Mouse (Mus musculus) neural tube, embryonic 14.5 days (tissue): ENCODE measurements at regions not wholly inside any gene's neighbourhood (a gene's known extent, or its start where the extent isn't known, plus 50 kb on each side); places are given as distances from the start of the nearest gene placed in this dataset.

Experiments
- ATAC-seq: fragments of 200-750 bp; cut with Nextera tagmentation; 2 replicates; pipeline ENCODE4 v1.8.0; 2017; ENCODE audit warnings: low read depth, mild to moderate bottlenecking, moderate TSS enrichment, moderate library complexity
- H3K27ac ChIP-seq: fragments of 300-500 bp; sonication (generic); 2 replicates; pipeline ENCODE4 v1.5.1; 2014; ENCODE audit warnings: low read depth, mild to moderate bottlenecking, control low read depth, low read length, moderate library complexity, mixed read lengths
- H3K27me3 ChIP-seq: fragments of 300-500 bp; sonication (generic); 2 replicates; pipeline ENCODE4 v1.6.1; 2014; ENCODE audit warnings: low read length; ENCODE audit not compliant: control insufficient read depth, insufficient read depth
- H3K36me3 ChIP-seq: fragments of 300-500 bp; sonication (generic); 2 replicates; pipeline ENCODE4 v1.6.1; 2014; ENCODE audit warnings: low read length, mixed read lengths; ENCODE audit not compliant: control insufficient read depth, insufficient read depth
- H3K4me1 ChIP-seq: fragments of 300-500 bp; sonication (generic); 2 replicates; pipeline ENCODE4 v1.6.1; 2014; ENCODE audit warnings: low read length; ENCODE audit not compliant: control insufficient read depth, insufficient read depth
- H3K4me2 ChIP-seq: fragments of 300-500 bp; sonication (generic); 2 replicates; pipeline ENCODE4 v1.6.1; 2014; ENCODE audit warnings: mild to moderate bottlenecking, low read depth, low read length, control low read depth
- H3K4me3 ChIP-seq: fragments of 300-500 bp; sonication (generic); 2 replicates; pipeline ENCODE4 v1.5.1; 2014; ENCODE audit warnings: low read depth, low read length, control low read depth, mixed read lengths
- H3K9ac ChIP-seq: fragments of 300-500 bp; sonication (generic); replicated peaks from 2 replicates; pipeline ENCODE4 v1.6.1; 2014; ENCODE audit warnings: low read depth, mild to moderate bottlenecking, control low read depth, low read length, mixed read lengths
- H3K9me3 ChIP-seq: fragments of 300-500 bp; sonication (generic); 2 replicates; pipeline ENCODE4 v1.6.1; 2016; ENCODE audit warnings: low read length; ENCODE audit not compliant: control insufficient read depth
- WGBS: fragments of 180-500 bp; shearing (Covaris S2); extraction: QIAGEN DNeasy Blood & Tissue Kit; methylation state at CpG from one replicate; pipeline ENCODE4 v1.1.7; 2014; 5-methylcytosine and 5-hydroxymethylcytosine counted together

DNA sequence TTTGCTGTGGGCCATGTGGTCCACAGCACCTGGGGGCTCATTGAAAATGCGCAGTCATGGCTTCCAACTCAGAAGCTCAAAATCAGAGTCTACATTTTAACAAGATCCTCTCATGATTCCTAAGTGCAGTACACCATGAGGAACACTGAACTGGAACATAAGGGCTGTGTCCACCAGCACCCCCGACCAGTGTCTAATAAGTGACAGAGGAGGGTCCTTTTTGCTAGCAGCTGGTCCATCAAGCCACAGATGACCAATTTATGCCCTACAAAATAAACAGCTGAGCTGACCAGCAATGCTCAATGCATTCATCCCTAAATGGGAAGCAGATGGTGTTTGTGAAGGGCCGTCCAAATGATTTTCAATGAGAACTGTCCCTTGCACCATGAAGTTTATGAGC lies 1478.7 kb upstream of the Lrrc6 start:
- Histone ChIP-seq H3K4me2 (no peak overlapping the region), H3K27me3 (no peaks in the 10 kb centered on the region), H3K36me3 (no peaks in the 10 kb centered on the region), H3K9me3 (no peaks in the 10 kb centered on the region), H3K4me1 (no peaks in the 10 kb centered on the region), H3K27ac (no peak overlapping the region), H3K4me3 (no peak overlapping the region), H3K9ac (no peak overlapping the region)
- WGBS = 59% methylated on average over 3 of the region's 3 CpGs
- no peak for ATAC-seq

DNA sequence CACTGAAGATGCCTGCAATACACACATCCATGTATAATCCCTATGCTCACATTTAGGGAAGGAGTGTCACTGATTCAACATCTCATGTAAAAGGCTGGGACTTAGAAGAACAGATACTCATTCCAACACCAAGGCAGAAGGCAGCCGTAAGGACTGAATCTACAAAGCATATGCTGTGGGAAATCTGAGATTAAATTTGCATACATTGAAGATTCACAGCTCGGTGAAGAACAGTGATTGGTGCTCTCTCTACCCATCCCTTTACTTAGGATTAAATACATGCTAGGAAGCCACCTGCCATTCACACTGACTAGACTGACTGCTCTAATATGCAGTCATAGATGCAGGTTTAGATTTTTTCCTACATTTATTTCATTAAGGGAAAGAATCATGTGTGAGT lies 1476.5 kb upstream of the Lrrc6 start:
- Histone ChIP-seq H3K9ac (no peak overlapping the region), H3K27ac (no peak overlapping the region), H3K4me1 (no peaks in the 10 kb centered on the region), H3K4me2 (no peak overlapping the region), H3K9me3 (no peaks in the 10 kb centered on the region), H3K27me3 (no peaks in the 10 kb centered on the region), H3K36me3 (no peaks in the 10 kb centered on the region), H3K4me3 (no peak overlapping the region)
- ATAC-seq = no peak
- 78% methylated on average over 2 of the region's 2 CpGs for WGBS

DNA sequence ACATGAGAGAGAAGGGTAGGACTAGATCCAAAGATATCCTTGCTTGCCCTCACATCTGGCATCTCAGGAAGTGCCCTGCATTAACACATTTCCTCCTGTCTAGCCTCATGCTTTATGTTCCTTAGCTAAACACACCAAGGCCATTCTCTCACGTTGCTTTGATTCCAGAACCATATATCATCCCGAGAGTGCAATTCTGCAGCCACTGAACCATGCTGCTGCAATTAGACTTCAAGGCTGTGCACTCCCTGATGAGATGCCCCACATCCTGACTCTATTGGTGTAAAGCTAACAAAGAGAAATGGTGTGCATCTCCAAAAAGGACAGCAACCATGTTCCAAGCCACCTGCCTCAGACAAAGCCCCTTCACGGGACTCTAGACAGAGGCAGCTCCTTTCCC lies 1471.3 kb upstream of the Lrrc6 start:
- no peaks in the 10 kb centered on the region for H3K27me3 ChIP-seq
- H3K4me1 ChIP-seq = no peaks in the 10 kb centered on the region
- no peak overlapping the region for H3K4me2 ChIP-seq
- no peak overlapping the region for H3K9ac ChIP-seq
- peak; percentile 81; the same call in 1 of the 2 replicates for ATAC-seq
- no peaks in the 10 kb centered on the region for H3K9me3 ChIP-seq
- 8% methylated on average over 3 of the region's 3 CpGs for WGBS
- no peak overlapping the region; the same call in 1 of the 2 replicates for H3K27ac ChIP-seq
- no peaks in the 10 kb centered on the region for H3K36me3 ChIP-seq
- H3K4me3 ChIP-seq = no peak overlapping the region

DNA sequence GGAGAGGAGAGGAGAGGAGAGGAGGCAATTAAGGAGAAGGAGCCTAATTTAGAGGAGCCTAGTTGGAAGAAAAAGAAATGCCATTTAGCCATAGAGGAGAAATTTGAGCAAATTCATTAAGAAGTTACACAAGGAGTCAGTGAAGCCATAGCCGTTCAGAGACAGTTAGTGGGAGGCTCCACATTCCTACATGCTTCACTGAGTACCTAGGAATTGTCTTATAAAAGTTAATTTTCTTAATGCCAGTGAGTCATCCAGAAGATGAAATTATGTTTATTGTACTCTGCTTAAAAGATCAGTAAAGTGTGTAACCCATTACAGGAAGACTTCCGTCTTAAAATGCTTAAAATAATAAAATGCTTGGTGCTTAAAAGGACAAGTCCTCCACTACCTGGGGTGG lies 1453.5 kb upstream of the Lrrc6 start:
- 73% methylated on average over 2 of the region's 2 CpGs for WGBS
- no peak overlapping the region for H3K4me2 ChIP-seq
- no peak for ATAC-seq
- no peak overlapping the region for H3K27ac ChIP-seq
- H3K9ac ChIP-seq = no peak overlapping the region
- H3K4me1 ChIP-seq = no peaks in the 10 kb centered on the region
- no peak overlapping the region for H3K4me3 ChIP-seq
- no peaks in the 10 kb centered on the region for H3K9me3 ChIP-seq
- H3K27me3 ChIP-seq = no peaks in the 10 kb centered on the region
- no peaks in the 10 kb centered on the region for H3K36me3 ChIP-seq

DNA sequence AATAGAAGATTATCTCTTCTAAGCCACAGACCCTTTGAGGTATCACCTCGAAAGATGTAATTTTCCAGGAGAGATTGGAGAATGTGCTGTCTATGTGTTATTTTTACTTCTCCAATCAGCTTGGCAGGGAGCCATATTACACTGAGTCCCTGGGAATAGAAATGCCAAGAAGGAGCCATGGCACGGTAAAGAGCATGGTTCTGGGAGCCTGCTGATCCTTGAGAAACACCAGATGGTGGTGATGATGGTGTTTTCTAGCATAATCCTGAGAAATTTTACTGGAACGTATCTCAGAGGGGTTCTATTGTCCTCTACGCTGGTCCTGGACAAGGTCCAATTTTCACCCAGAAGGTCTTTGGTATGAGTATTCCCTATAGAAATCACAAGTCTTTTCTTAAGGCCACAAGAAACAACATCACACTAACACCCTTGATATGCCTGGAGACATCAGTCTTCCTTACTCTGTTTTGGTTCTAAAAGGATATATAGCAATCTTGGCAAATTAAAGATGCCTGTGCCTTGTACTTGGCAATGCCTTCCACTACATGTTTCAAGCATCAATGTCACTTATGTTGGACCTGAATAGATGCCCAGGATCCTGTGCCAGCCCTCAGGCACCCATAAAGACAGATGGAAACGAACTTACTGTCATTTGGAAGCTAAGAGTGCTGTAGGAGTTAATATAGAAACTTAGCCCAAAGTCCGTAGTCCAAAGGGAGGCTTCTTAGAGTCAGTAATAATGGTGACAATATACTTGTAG lies 1449.8 kb upstream of the Lrrc6 start:
- H3K4me2 ChIP-seq = no peak overlapping the region
- H3K27me3 ChIP-seq = no peaks in the 10 kb centered on the region
- WGBS = 76% methylated on average over 6 of the region's 6 CpGs
- no peak overlapping the region for H3K27ac ChIP-seq
- H3K9ac ChIP-seq = no peak overlapping the region
- H3K36me3 ChIP-seq = no peaks in the 10 kb centered on the region
- H3K9me3 ChIP-seq = no peaks in the 10 kb centered on the region
- no peaks in the 10 kb centered on the region for H3K4me1 ChIP-seq
- ATAC-seq = no peak
- H3K4me3 ChIP-seq = no peak overlapping the region

DNA sequence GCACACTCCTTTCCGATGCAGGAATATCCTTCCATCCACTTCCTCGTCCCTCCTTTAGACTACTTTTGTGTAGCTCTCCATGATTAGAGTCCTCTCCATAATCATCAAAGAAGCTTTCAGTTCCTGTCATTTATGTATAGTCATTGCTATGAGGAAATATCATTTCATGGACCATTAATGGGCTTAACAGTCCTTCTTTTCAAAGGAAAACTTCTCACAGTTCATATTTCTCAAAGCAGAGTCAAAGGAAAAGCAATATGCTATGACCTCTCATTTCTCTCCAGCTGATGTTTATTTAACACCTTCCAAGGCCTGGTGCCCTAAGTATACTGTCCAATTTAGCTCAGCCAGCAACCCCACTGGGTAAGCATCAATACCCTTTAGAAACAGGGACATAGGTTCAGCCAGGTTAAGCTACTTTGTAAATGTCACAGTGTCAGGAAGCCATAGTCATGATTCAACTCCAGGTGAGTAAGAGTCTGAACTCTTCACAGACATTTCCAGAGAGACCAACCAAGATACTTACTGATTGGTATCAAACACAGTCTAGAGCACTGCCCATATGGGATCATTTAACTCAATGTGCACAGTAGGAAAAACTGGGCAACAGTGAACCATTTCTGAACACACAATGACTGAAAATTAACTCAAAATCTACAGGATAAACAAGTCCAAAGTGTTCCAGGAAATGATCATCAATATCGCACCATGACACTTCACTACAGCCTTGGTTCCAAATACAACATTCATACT lies 1443.8 kb upstream of the Lrrc6 start:
- Histone ChIP-seq H3K9ac (no peak overlapping the region), H3K27me3 (no peaks in the 10 kb centered on the region), H3K27ac (no peak overlapping the region), H3K4me3 (no peak overlapping the region), H3K36me3 (no peaks in the 10 kb centered on the region), H3K4me1 (no peaks in the 10 kb centered on the region), H3K9me3 (no peaks in the 10 kb centered on the region), H3K4me2 (no peak overlapping the region)
- ATAC-seq = no peak
- WGBS = 90% methylated on average over 3 of the region's 3 CpGs

DNA sequence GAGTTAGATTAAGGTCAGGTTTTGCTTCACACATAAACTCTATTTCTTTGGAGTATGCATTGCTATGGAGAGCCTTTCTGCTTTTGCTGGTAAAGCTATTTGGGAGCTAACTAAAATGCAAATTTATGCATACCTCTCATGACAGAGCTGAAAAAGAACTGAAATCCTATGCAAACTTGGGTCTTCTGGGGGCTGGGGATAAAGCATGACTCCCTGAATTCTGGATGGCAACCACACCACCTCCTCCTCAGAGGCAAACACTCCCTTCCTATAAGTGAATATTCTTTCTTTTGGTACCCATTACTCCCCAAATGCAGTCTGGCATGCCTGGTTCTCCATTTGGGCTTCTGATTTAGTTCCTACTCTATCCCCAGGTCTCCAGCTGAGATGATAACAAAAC lies 1442.3 kb upstream of the Lrrc6 start:
- no peaks in the 10 kb centered on the region for H3K36me3 ChIP-seq

DNA sequence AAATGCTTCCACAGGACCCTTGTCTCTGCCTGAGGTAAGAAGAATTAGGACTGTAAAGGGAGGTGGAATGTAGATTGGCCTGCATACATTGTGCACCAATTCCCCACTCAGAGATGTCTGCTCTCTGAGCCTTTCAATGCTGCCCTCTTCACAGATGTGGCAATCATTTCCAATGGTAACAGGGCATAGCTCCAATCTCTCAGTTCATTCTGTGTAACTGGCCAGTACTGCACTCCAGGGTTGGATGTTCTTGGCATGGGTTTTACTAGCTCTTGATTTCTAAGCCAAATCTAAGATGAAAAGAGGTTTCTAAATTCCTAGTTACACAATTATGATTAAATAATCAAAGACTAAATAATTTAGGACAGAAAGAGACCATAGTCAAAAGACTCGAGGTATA lies 1439.8 kb upstream of the Lrrc6 start:
- Histone ChIP-seq H3K4me1 (no peaks in the 10 kb centered on the region), H3K27me3 (no peaks in the 10 kb centered on the region), H3K9ac (no peak overlapping the region), H3K9me3 (no peaks in the 10 kb centered on the region), H3K4me2 (no peak overlapping the region), H3K36me3 (no peaks in the 10 kb centered on the region), H3K4me3 (no peak overlapping the region), H3K27ac (no peak overlapping the region)
- 92% methylated on average over 1 of the region's 1 CpGs for WGBS
- no peak for ATAC-seq

More for the DNA sequence above, 1442.3 kb upstream of the Lrrc6 start:
- Histone ChIP-seq H3K4me3 (no peak overlapping the region), H3K4me1 (no peaks in the 10 kb centered on the region), H3K27me3 (no peaks in the 10 kb centered on the region), H3K4me2 (no peak overlapping the region), H3K27ac (no peak overlapping the region), H3K9me3 (no peaks in the 10 kb centered on the region), H3K9ac (no peak overlapping the region)
- no peak for ATAC-seq

DNA sequence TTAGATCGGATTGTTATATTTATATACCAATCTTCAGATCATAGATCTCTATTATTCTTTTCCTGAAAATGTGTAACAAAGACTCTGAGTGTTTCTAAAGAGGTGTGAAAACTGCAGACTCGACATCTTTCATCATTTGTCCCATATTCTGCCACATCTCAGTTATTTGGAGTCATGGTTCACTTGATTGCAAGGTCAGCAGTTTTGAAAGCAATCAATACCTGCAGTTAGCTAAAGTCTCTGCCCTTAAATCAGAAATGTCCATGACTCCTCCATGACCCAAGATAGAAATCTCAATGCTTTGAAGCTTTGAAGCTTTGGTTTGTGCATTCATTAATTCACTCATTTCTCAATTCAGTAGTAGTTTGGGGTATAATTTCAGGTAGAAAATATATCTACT lies 1424.2 kb upstream of the Lrrc6 start:
- no peaks in the 10 kb centered on the region for H3K4me1 ChIP-seq
- H3K9me3 ChIP-seq = no peaks in the 10 kb centered on the region
- H3K27ac ChIP-seq = no peak overlapping the region
- H3K4me2 ChIP-seq = no peak overlapping the region
- H3K9ac ChIP-seq = no peak overlapping the region
- 65% methylated on average over 2 of the region's 2 CpGs for WGBS
- no peak for ATAC-seq
- no peaks in the 10 kb centered on the region for H3K27me3 ChIP-seq
- H3K4me3 ChIP-seq = no peak overlapping the region
- no peaks in the 10 kb centered on the region for H3K36me3 ChIP-seq
